Mouse (Mus musculus) liver, embryonic 14.5 days (tissue): Measurements from ENCODE around the gene Cideb.

Experiments used
- CTCF ChIP-seq: IDR thresholded peaks from 2 replicates; pipeline ENCODE4 v1.5.1; 2016; ENCODE audit warnings: antibody characterized with exemption, low read depth, control low read depth
- EP300 ChIP-seq: IDR thresholded peaks from 2 replicates; pipeline ENCODE4 v1.6.1; 2016; ENCODE audit warnings: antibody characterized with exemption, low read depth

DNA sequence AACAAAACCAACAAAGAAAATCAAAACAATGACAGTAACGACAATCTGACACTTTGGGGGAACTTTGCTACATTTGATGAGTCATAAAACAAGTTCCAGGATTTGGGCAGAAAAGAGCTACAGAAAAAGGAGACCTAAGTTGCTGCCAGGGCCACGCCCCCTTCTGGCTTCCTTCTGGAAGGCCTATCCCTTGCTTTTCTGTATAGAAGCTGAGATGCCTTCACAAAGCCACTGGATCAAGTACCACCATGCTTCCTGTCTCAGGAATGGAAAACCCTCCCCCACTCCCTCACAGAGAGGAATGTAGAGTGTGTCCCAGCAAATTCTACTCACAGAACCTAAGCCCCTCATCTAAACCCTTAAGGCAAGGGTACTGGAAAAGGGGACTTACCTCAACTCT lies 35.7 kb upstream of the Cideb start:
- TF ChIP-seq EP300 (no peak), CTCF (no peak)
